In genomic region chr10:94461378-94461777, GRCm38 (mm10) we compare ENCODE assay signal across 10 mouse cellular contexts.
DNase-seq lines count a peak whose midpoint lies in the region; ATAC-seq and TF ChIP-seq lines count a peak whose summit lies in the region.
"Had no signal": no experiment of that assay in that cellular context is flagged by ENCODE, and none has a peak within 500 bp of the region (broad histone marks: within the 10 kb centered on the region; RNA-seq: fewer than 3 reads in every experiment).

No protein-coding gene starts in this region.

- no peak for DNase-seq in gastrocnemius, adult 2 months
- DNase-seq in gastrocnemius, adult 8-10 months (ENCODE audit: low spot score in 2 of 2): no peak
- DNase-seq in retina, embryonic 14.5 days (ENCODE audit: low spot score): peak; percentile 23
- DNase-seq in retina, postnatal 1 day: no peak
- DNase-seq in c-Kit-positive CD71-negative TER-119-negative erythroid progenitor cells, embryonic 14.5 days (ENCODE audit: low read depth): peak; percentile 7
- DNase-seq in thymus, postnatal 25 days: peak; percentile 36
- no peak for DNase-seq in urinary bladder, postnatal 4 days (ENCODE audit: low spot score in 2 of 2)
- DNase-seq: kidney, adult 8-10 months had no signal

- no peak overlapping the region for H3K4me3 ChIP-seq in gastrocnemius, adult 2 months
- H3K4me3 ChIP-seq: neural tube, embryonic 13.5 days had no signal

- peak; percentile 74 for TF ChIP-seq CTCF in gastrocnemius, adult 2 months (IDR thresholded peaks at IDR 0.05)

- ATAC-seq in erythroblast, adult 5-6 weeks (replicated peaks; ENCODE audit: low FRiP score, poor library complexity, severe bottlenecking): no peak

- peak overlapping the region; percentile 89; the same call in 1 of the 2 replicates for H3K27ac ChIP-seq in gastrocnemius, adult 2 months
- H3K27ac ChIP-seq: neural tube, embryonic 13.5 days had no signal

- intact Hi-C loops in gastrocnemius, adult 2 months (cut with DNase I): loop anchor here (5.0 kb wide), 3 partner anchors 49 to 111 kb away; no protein-coding TSS in a partner anchor

Comparison
In these comparisons a context has a peak if more than half of its experiments do, and no peak if none do; other contexts are left out.
1. DNase-seq: peak in retina, embryonic 14.5 days (single experiment), c-Kit-positive CD71-negative TER-119-negative erythroid progenitor cells, embryonic 14.5 days (single experiment) and thymus, postnatal 25 days (single experiment); none in gastrocnemius, adult 2 months (single experiment), gastrocnemius, adult 8-10 months (0 of 2), retina, postnatal 1 day (single experiment) and urinary bladder, postnatal 4 days (0 of 2).